17 mouse cellular contexts compared by ENCODE assay signal in genomic region chr8:78021473-78021872, GRCm38 (mm10).
A peak's percentile ranks its signal among the peaks of the same experiment; 100 is the strongest.
DNase-seq lines count a peak whose midpoint lies in the region; ATAC-seq and TF ChIP-seq lines count a peak whose summit lies in the region.
"Had no signal": no experiment of that assay in that cellular context is flagged by ENCODE, and none has a peak within 500 bp of the region (broad histone marks: within the 10 kb centered on the region; RNA-seq: fewer than 3 reads in every experiment).

No protein-coding gene starts in this region.

- peaks cover 14% of the 10 kb centered on the region for H3K4me1 ChIP-seq in kidney, embryonic 14.5 days (ENCODE audit: control insufficient read depth, insufficient read depth, low read length)
- peaks cover 23% of the 10 kb centered on the region for H3K4me1 ChIP-seq in stomach, embryonic 14.5 days (ENCODE audit: control insufficient read depth, insufficient read depth, low read length)
- H3K4me1 ChIP-seq in stomach, postnatal 0 days (replicated peaks; ENCODE audit: control insufficient read depth, insufficient read depth): 0 out of 2 replicates have a peak, but pooled peaks cover 4% of the 10 kb centered on the region

- TF ChIP-seq CTCF in gastrocnemius, adult 2 months (IDR thresholded peaks at IDR 0.05): no peak
- no peak for TF ChIP-seq CTCF in stomach, postnatal 0 days (IDR thresholded peaks at IDR 0.05; ENCODE audit: low read depth)

- no peak overlapping the region for H3K4me3 ChIP-seq in gastrocnemius, adult 2 months
- H3K4me3 ChIP-seq in kidney, embryonic 14.5 days (ENCODE audit: low read length): no peak overlapping the region
- H3K4me3 ChIP-seq in stomach, embryonic 14.5 days (ENCODE audit: low read depth, low read length): no peak overlapping the region
- H3K4me3 ChIP-seq in stomach, postnatal 0 days (ENCODE audit: low read depth, low read length): no peak overlapping the region
- H3K4me3 ChIP-seq: embryonic facial prominence, embryonic 12.5 days; limb, embryonic 10.5 days; neural tube, embryonic 13.5 days had no signal

- WGBS in kidney, embryonic 14.5 days: 53% methylated on average over 2 of the region's 2 CpGs
- WGBS in stomach, embryonic 14.5 days: 42% methylated on average over 2 of the region's 2 CpGs
- 44% methylated on average over 2 of the region's 2 CpGs for WGBS in stomach, postnatal 0 days

- intact Hi-C loops in gastrocnemius, adult 2 months (cut with DNase I): no loop called here

- no peaks in the 10 kb centered on the region for H3K9me3 ChIP-seq in kidney, embryonic 14.5 days (ENCODE audit: control insufficient read depth, low read length)
- H3K9me3 ChIP-seq in stomach, embryonic 14.5 days (ENCODE audit: control insufficient read depth, low read depth, low read length): no peaks in the 10 kb centered on the region
- no peaks in the 10 kb centered on the region for H3K9me3 ChIP-seq in stomach, postnatal 0 days (ENCODE audit: control insufficient read depth, low read length)
- H3K9me3 ChIP-seq: embryonic facial prominence, embryonic 12.5 days; limb, embryonic 10.5 days; neural tube, embryonic 13.5 days had no signal

- ATAC-seq in kidney, embryonic 14.5 days (ENCODE audit: low FRiP score, low TSS enrichment): no peak
- ATAC-seq in stomach, embryonic 14.5 days (ENCODE audit: insufficient number of reproducible peaks, insufficient read depth, low FRiP score, low read depth): 0 out of 2 replicates have a peak, but pooled peaks have one; percentile 10
- no peak for ATAC-seq in stomach, postnatal 0 days (ENCODE audit: low FRiP score, low TSS enrichment)
- ATAC-seq: inflammation-experienced regulatory T-cells, adult 6 months; Patski had no signal

- H3K27me3 ChIP-seq in kidney, embryonic 14.5 days (ENCODE audit: control insufficient read depth, insufficient read depth, low read length): no peaks in the 10 kb centered on the region
- no peaks in the 10 kb centered on the region for H3K27me3 ChIP-seq in stomach, embryonic 14.5 days (ENCODE audit: control insufficient read depth, insufficient read depth, low read length)
- H3K27me3 ChIP-seq in stomach, postnatal 0 days (ENCODE audit: control insufficient read depth, insufficient read depth, low read length): no peaks in the 10 kb centered on the region
- H3K27me3 ChIP-seq: embryonic facial prominence, embryonic 12.5 days; neural tube, embryonic 13.5 days; Patski had no signal

- H3K36me3 ChIP-seq in kidney, embryonic 14.5 days (ENCODE audit: control insufficient read depth, insufficient read depth, low read length): no peaks in the 10 kb centered on the region
- no peaks in the 10 kb centered on the region for H3K36me3 ChIP-seq in stomach, embryonic 14.5 days (ENCODE audit: control insufficient read depth, insufficient read depth, low read length)
- H3K36me3 ChIP-seq in stomach, postnatal 0 days (ENCODE audit: control insufficient read depth, insufficient read depth, low read length): no peaks in the 10 kb centered on the region
- H3K36me3 ChIP-seq: embryonic facial prominence, embryonic 12.5 days; limb, embryonic 10.5 days; neural tube, embryonic 13.5 days had no signal

- H3K9ac ChIP-seq in kidney, embryonic 14.5 days (ENCODE audit: low read depth, low read length): no peak overlapping the region
- H3K9ac ChIP-seq in stomach, embryonic 14.5 days (replicated peaks; ENCODE audit: low read depth, low read length): no peak overlapping the region
- no peak overlapping the region for H3K9ac ChIP-seq in stomach, postnatal 0 days (ENCODE audit: low read length)
- H3K9ac ChIP-seq: embryonic facial prominence, embryonic 12.5 days; liver, embryonic 14.5 days; neural tube, embryonic 13.5 days had no signal

- TF ChIP-seq EP300 in stomach, postnatal 0 days (optimal IDR thresholded peaks at IDR 0.05): no peak

- H3K4me2 ChIP-seq in kidney, embryonic 14.5 days (replicated peaks; ENCODE audit: low read depth, low read length): no peak overlapping the region
- no peak overlapping the region for H3K4me2 ChIP-seq in stomach, embryonic 14.5 days (replicated peaks; ENCODE audit: low read depth, low read length)
- no peak overlapping the region for H3K4me2 ChIP-seq in stomach, postnatal 0 days (replicated peaks; ENCODE audit: low read depth)
- H3K4me2 ChIP-seq: embryonic facial prominence, embryonic 12.5 days; neural tube, embryonic 13.5 days had no signal

- DNase-seq in gastrocnemius, adult 2 months: no peak
- no peak for DNase-seq in gastrocnemius, postnatal 10 days
- DNase-seq in kidney, postnatal 25 days: no peak
- DNase-seq in stomach, postnatal 0 days (ENCODE audit: low spot score): no peak
- DNase-seq in embryo, embryonic 10.5 days (ENCODE audit: low spot score): no peak
- DNase-seq: cerebellum, postnatal 36 days; gastrocnemius, postnatal 36 days; right cerebral cortex, postnatal 4 days; thymus, postnatal 36 days had no signal

- peak overlapping the region; percentile 61; the same call in 1 of the 2 replicates for H3K27ac ChIP-seq in gastrocnemius, adult 2 months
- 0 out of 2 replicates have a peak overlapping the region, but pooled peaks have one; percentile 73 for H3K27ac ChIP-seq in kidney, embryonic 14.5 days (ENCODE audit: low read depth, low read length)
- H3K27ac ChIP-seq in stomach, embryonic 14.5 days (ENCODE audit: low read length): peak overlapping the region; percentile 44; the same call in 1 of the 2 replicates
- H3K27ac ChIP-seq in stomach, postnatal 0 days (replicated peaks): no peak overlapping the region
- H3K27ac ChIP-seq: embryonic facial prominence, embryonic 12.5 days; limb, embryonic 10.5 days; liver, embryonic 14.5 days; neural tube, embryonic 13.5 days had no signal
